Mouse (Mus musculus): ENCODE data around the gene Car2. TPM values are rescaled to one million over a fixed set of nuclear protein-coding genes. Genes with fewer than 3 reads are reported as not detected.

Car2 gene
- 425 and 439 TPM in 2 replicates for polyA plus RNA-seq (2012; rRNA removed)

DNA sequence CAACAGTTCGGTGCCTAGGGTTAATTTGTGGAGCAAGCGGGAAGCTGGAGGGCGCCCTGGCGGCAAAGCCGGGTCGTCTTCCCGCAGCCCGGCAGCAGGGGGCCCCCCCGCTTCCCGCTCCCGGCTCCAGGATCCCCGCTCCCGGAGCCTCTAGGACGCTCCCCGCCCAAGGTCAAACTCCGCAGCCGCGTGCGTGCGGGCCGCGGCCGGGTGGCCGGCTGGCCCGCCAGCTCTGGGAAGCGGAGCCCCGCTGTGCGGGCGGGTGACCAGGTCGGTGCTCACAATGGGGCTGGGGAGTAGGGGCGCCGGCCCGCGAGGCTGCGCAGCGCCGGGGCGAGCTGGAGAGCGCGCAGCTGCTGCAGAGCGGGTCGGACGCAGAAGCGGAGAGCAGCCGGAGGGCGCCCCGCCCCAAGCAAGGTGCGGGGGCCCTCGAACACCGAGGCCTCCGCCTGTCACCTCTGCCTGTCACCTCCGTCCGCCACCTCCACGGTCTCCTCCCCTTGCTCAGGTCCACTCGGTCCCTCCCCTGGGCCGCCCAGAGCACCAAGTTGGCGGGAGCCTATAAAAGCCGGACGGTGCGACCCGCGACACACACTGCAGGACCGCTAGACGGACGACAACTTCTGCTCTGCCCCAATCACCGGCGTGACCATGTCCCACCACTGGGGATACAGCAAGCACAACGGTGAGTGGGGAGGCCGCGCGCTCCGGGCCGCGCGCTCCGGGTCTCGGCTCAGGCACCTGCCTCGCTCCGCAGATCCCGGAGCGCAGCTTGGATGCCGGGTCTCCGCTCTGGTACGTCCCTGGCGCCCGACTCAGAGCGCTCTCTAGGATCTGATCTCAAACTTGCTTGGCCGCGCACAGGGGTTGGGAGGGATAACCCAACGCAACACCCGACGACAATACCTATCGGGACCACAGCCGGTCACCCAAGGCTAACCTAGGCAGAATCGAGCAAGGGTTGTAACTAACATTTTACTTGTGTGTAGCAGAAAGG lies at the start of gene Car2:
Car2 (plus strand) TSS at position 172 of the 997 bp plus-strand sequence.
- TF ChIP-seq POLR2A (IDR thresholded peaks at IDR 0.05; ENCODE audit: control insufficient read depth, low read depth, low read length) (0 out of 2 replicates have a peak, but pooled peaks have one; percentile 7), CTCF (IDR thresholded peaks at IDR 0.05; ENCODE audit: control insufficient read depth, insufficient read depth, insufficient replicate concordance, low read depth, low read length) (no peak)
- H3K27ac ChIP-seq (ENCODE audit: control insufficient read depth, insufficient read depth, low read depth, low read length): no peak within 1 kb of the TSS
- H3K4me1 ChIP-seq (ENCODE audit: control insufficient read depth, insufficient read depth, low read length): peaks cover 10% of the 10 kb centered on the region
- H3K4me3 ChIP-seq (ENCODE audit: control insufficient read depth, low read depth, low read length): peak within 1 kb of the TSS; percentile 85
- peaks cover 2% of the 10 kb centered on the region for H3K27me3 ChIP-seq (ENCODE audit: control insufficient read depth, insufficient read depth, low read length)
- H3K36me3 ChIP-seq (ENCODE audit: control insufficient read depth, insufficient read depth, low read length): no peaks in the 10 kb centered on the region

DNA sequence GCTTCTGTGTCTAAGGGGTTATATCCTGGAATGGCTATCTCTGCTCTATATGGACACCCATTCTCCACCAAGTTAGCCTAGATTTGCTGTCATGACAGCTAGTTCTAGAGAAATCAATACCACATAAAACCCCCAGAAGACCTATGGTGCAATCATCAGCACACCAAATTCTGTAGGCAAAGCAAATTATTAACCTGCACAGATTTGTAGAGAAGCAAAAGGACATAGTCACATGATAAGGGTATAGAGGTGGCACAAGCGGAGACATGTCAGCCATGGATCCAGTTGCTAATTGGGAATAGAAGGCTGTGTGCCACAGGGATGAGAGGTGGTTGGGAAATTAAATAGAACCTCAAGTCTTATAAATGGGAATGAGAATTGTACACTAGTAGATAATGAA lies 47.1 kb upstream of the Car2 start:
- H3K36me3 ChIP-seq (ENCODE audit: control insufficient read depth, insufficient read depth, low read length): no peaks in the 10 kb centered on the region
- no peak for TF ChIP-seq CTCF (IDR thresholded peaks at IDR 0.05; ENCODE audit: control insufficient read depth, insufficient read depth, insufficient replicate concordance, low read depth, low read length)
- TF ChIP-seq POLR2A (IDR thresholded peaks at IDR 0.05; ENCODE audit: control insufficient read depth, low read depth, low read length): no peak
- no peaks in the 10 kb centered on the region for H3K4me1 ChIP-seq (ENCODE audit: control insufficient read depth, insufficient read depth, low read length)
- no peak overlapping the region for H3K27ac ChIP-seq (ENCODE audit: control insufficient read depth, insufficient read depth, low read depth, low read length)
- no peak overlapping the region for H3K4me3 ChIP-seq (ENCODE audit: control insufficient read depth, low read depth, low read length)
- no peaks in the 10 kb centered on the region for H3K27me3 ChIP-seq (ENCODE audit: control insufficient read depth, insufficient read depth, low read length)

DNA sequence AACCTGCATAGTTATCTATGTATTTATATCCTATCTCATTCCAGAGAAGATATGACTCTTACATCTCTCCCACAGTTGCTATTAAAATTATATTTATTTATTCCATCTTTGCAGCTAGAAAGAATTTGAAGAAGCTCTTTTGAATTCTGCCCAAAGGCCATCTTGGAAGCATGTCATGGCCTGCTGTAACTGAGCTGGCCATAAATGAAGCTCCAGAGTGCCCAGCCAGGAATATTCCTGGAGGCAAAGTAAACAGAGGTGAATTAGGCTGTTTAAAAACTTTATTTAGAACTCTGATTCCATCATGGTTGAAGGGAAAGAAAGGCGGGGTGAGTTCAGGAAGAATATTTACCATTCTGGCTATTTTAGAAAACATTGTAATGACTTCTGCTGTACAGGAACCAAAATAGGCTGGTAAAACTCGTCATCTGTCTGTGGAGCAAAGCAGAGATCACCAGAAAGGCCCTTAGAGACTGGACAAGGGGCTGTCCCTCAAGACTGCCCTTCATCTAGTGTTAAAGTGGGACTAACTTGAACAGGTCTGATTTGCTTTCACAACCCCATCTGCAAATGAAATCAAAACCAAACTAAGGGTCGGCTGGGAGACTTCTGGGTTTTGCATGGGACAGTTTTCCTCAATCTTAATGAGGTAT lies 46.5 kb upstream of the Car2 start:
- Histone ChIP-seq H3K4me3 (ENCODE audit: control insufficient read depth, low read depth, low read length) (no peak overlapping the region), H3K27ac (ENCODE audit: control insufficient read depth, insufficient read depth, low read depth, low read length) (no peak overlapping the region)

GRCm38 (mm10) chr3:14848587-14849254 lies 37.4 kb upstream of the Car2 start:
- Histone ChIP-seq H3K36me3 (ENCODE audit: control insufficient read depth, insufficient read depth, low read length) (no peaks in the 10 kb centered on the region), H3K4me3 (ENCODE audit: control insufficient read depth, low read depth, low read length) (no peak overlapping the region), H3K4me1 (ENCODE audit: control insufficient read depth, insufficient read depth, low read length) (no peaks in the 10 kb centered on the region), H3K27ac (ENCODE audit: control insufficient read depth, insufficient read depth, low read depth, low read length) (no peak overlapping the region), H3K27me3 (ENCODE audit: control insufficient read depth, insufficient read depth, low read length) (no peaks in the 10 kb centered on the region)
- TF ChIP-seq POLR2A (IDR thresholded peaks at IDR 0.05; ENCODE audit: control insufficient read depth, low read depth, low read length): no peak

More for the DNA sequence above, 46.5 kb upstream of the Car2 start:
- no peak for TF ChIP-seq POLR2A (IDR thresholded peaks at IDR 0.05; ENCODE audit: control insufficient read depth, low read depth, low read length)
- TF ChIP-seq CTCF (IDR thresholded peaks at IDR 0.05; ENCODE audit: control insufficient read depth, insufficient read depth, insufficient replicate concordance, low read depth, low read length): no peak
- Histone ChIP-seq H3K36me3 (ENCODE audit: control insufficient read depth, insufficient read depth, low read length) (no peaks in the 10 kb centered on the region), H3K27me3 (ENCODE audit: control insufficient read depth, insufficient read depth, low read length) (no peaks in the 10 kb centered on the region), H3K4me1 (ENCODE audit: control insufficient read depth, insufficient read depth, low read length) (no peaks in the 10 kb centered on the region)

GRCm38 (mm10) chr3:14853966-14854365 lies 32.1 kb upstream of the Car2 start:
- Histone ChIP-seq H3K4me3 (ENCODE audit: control insufficient read depth, low read depth, low read length) (no peak overlapping the region), H3K27ac (ENCODE audit: control insufficient read depth, insufficient read depth, low read depth, low read length) (no peak overlapping the region), H3K27me3 (ENCODE audit: control insufficient read depth, insufficient read depth, low read length) (no peaks in the 10 kb centered on the region), H3K4me1 (ENCODE audit: control insufficient read depth, insufficient read depth, low read length) (no peaks in the 10 kb centered on the region), H3K36me3 (ENCODE audit: control insufficient read depth, insufficient read depth, low read length) (no peaks in the 10 kb centered on the region)
- TF ChIP-seq POLR2A (IDR thresholded peaks at IDR 0.05; ENCODE audit: control insufficient read depth, low read depth, low read length) (no peak), CTCF (IDR thresholded peaks at IDR 0.05; ENCODE audit: control insufficient read depth, insufficient read depth, insufficient replicate concordance, low read depth, low read length) (no peak)

- no peak for TF ChIP-seq POLR2A (IDR thresholded peaks at IDR 0.05; ENCODE audit: control insufficient read depth, low read depth, low read length)
- no peak for TF ChIP-seq CTCF (IDR thresholded peaks at IDR 0.05; ENCODE audit: control insufficient read depth, insufficient read depth, insufficient replicate concordance, low read depth, low read length)
- Histone ChIP-seq H3K4me3 (ENCODE audit: control insufficient read depth, low read depth, low read length) (no peak overlapping the region), H3K27me3 (ENCODE audit: control insufficient read depth, insufficient read depth, low read length) (no peaks in the 10 kb centered on the region), H3K36me3 (ENCODE audit: control insufficient read depth, insufficient read depth, low read length) (no peaks in the 10 kb centered on the region), H3K27ac (ENCODE audit: control insufficient read depth, insufficient read depth, low read depth, low read length) (no peak overlapping the region), H3K4me1 (ENCODE audit: control insufficient read depth, insufficient read depth, low read length) (no peaks in the 10 kb centered on the region)
These were observed 31.6 kb upstream of the Car2 start for GRCm38 (mm10) chr3:14854446-14854845.

DNA sequence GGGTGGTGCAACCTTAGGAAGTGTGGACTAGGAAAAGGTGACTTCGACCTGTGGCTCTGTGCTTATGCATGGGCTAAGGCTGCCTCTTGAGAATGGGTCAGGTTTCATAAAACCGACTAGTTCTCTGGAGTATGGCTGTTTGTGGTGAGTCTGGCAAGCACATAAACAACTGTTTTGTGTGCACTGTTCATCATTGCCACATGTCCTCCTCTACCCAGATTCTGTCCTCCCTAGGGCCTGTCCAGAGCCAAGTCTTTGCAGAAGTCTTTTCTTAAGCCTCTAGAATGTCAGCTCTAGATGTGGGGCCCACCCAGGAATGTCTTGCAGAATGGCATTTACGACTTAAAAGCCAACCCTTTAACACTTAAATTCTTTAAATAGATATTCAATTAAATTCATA lies 28.2 kb upstream of the Car2 start:
- Histone ChIP-seq H3K4me1 (ENCODE audit: control insufficient read depth, insufficient read depth, low read length) (no peaks in the 10 kb centered on the region; the same call in 1 of the 2 replicates), H3K27me3 (ENCODE audit: control insufficient read depth, insufficient read depth, low read length) (no peaks in the 10 kb centered on the region), H3K27ac (ENCODE audit: control insufficient read depth, insufficient read depth, low read depth, low read length) (no peak overlapping the region), H3K4me3 (ENCODE audit: control insufficient read depth, low read depth, low read length) (no peak overlapping the region), H3K36me3 (ENCODE audit: control insufficient read depth, insufficient read depth, low read length) (no peaks in the 10 kb centered on the region)
- no peak for TF ChIP-seq POLR2A (IDR thresholded peaks at IDR 0.05; ENCODE audit: control insufficient read depth, low read depth, low read length)
